Mouse (Mus musculus) brain, embryonic 14.5 days (tissue): ENCODE measurements at regions not wholly inside any gene's neighbourhood (a gene's known extent, or its start where the extent isn't known, plus 50 kb on each side); places are given as distances from the start of the nearest gene placed in this dataset.

Experiments used
- DNase-seq: peaks from one replicate; pipeline ENCODE4 v3.0.0-alpha.2; 2011; ENCODE audit warnings: low read depth
- CTCF ChIP-seq: fragments of 200-500 bp; IDR thresholded peaks from 2 replicates; pipeline ENCODE4 v1.5.1; 2012; ENCODE audit warnings: inconsistent platforms, mild to moderate bottlenecking, moderate library complexity, borderline replicate concordance; ENCODE audit not compliant: insufficient read depth, insufficient read length; ENCODE audit errors: extremely low read depth
- POLR2A ChIP-seq: fragments of 200-500 bp; IDR thresholded peaks from 2 replicates; pipeline ENCODE4 v1.6.1; 2012; ENCODE audit warnings: mild to moderate bottlenecking, inconsistent platforms, borderline replicate concordance; ENCODE audit not compliant: poor library complexity, insufficient read depth, insufficient read length, severe bottlenecking; ENCODE audit errors: extremely low read depth

DNA sequence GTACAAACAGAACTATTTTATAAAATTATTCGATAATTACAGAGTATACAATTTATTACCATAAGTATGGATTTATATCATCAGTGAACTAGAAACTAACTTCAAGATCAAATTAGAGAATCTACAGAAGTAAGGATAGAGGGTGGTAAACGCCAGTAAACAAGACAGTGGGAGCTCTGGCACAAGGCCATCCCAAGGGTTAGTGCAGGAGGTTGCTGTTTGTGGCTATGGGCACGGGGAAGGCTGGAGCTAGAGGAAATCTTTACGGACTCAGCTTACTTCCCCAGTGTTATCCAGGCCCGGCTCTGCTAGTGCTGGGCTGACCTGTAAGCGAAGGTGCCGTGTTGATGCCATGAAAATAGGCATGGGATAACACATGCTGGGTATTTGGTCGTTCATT lies 220.5 kb upstream of the Api5 start:
- TF ChIP-seq POLR2A (no peak), CTCF (no peak)
- no peak for DNase-seq
